Mouse (Mus musculus): ENCODE measurements around the gene Tdp2.

GRCm38 (mm10) chr13:24852570-24852969 is 21.1 kb downstream of the Tdp2 start:
- TF ChIP-seq EP300 (optimal IDR thresholded peaks at IDR 0.05): no peak
- no peak for TF ChIP-seq CTCF (IDR thresholded peaks at IDR 0.05; ENCODE audit: low read depth)
